Mouse (Mus musculus) megakaryocyte progenitor cell, adult 5-6 weeks (primary cell): ENCODE measurements around the gene BC004004. TPM values are rescaled to one million over a fixed set of nuclear protein-coding genes. Genes with fewer than 3 reads are reported as not detected.
A peak's percentile ranks its signal among the peaks of the same experiment; 100 is the strongest.
"Not testable (repeated sequence)": the region's sequence is repeated elsewhere in the genome, so short reads cannot be mapped to it uniquely, and the experiment has no call there.

Experiments used
- ATAC-seq: replicated peaks from 2 replicates; pipeline ENCODE4 v1.8.0; 2016; ENCODE audit warnings: mild to moderate bottlenecking, moderate TSS enrichment, inconsistent platforms; ENCODE audit not compliant: poor library complexity
- total RNA-seq, 2 experiments: library from RNA; stranded (forward) in 1 of 2; stranded (reverse) in 1 of 2; fragments of 157-497, 149-512 nt in 1 of 2; fragments of 200-1000 nt in 1 of 2; gene quantifications; 2 replicates each; pipeline versions ENCODE4 v1.2.3 to v1.2.4; 2015 to 2017

BC004004 gene
- total RNA-seq, 2 experiments from 2014 or later: 97.7 to 99.2 TPM

DNA sequence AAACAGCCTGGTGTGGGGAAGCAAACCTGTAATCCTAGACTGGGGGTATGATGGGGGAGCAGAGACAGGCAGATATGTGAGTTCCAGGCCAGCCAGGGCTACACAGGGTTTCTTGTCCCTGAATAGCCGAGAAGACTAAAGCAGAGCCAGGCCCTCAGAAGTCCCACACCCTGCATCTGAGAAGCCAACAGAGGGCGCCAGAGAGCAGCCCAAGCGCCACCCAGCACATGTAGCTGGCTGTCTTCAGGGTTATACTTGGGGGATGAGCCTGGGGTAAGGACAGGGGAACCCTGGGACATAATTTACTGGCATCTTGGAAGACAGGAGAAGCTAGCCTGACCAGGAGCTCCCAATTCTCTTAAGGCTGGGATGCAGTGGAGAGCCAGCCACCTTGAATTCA is 9.1 kb upstream of the BC004004 start:
- ATAC-seq: peak; percentile 81

DNA sequence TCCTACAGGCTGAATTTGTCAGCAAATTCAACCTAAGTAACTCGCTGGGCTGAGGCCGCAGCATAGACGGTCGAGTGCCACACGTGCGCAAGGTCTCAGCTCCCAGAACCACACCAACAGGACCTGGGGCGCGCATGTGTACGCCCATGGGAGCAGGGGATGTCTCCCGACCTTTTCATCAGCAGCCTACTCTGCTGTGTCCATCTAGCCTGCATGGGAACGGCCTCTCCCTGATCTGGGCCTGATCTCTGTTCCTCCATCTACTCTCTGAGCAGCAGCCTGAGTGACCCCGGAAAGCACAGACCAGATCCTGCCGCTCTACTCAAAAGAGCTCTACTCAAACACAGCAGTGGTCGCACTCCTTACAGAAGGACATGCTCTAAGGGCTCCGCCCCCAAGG is 8.1 kb upstream of the BC004004 start:
- no peak for ATAC-seq

GRCm38 (mm10) chr17:29261603-29262258 is 6.9 kb upstream of the BC004004 start:
- no peak for ATAC-seq

GRCm38 (mm10) chr17:29262259-29262649 is 6.3 kb upstream of the BC004004 start:
- no peak for ATAC-seq

DNA sequence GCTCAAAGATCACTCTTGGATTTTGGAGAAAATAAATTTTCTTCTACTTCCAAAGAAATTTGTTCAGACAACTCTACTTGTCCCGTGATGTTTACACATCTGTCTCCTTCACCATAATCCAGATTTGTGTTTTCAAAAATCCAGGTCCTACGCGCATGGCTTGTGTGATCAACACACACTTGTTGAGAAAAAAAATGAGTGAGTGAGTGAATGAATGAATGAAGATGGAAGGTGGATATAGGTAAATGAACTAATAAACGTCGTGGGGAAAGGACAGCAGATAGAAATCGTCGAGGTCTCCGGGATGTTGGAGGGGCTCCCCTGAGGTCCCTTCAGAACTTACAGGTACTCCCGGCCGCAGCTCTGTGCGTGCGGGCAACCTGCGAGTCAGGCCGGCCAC is 5.2 kb upstream of the BC004004 start:
- ATAC-seq: peak; percentile 1; the same call in 1 of the 2 replicates

- peak; percentile 56 for ATAC-seq
Observed at GRCm38 (mm10) chr17:29263840-29264633, 4.6 kb upstream of the BC004004 start, which contains the start of gene Ppil1. Ppil1 (minus strand) TSS chr17:29264186.

DNA sequence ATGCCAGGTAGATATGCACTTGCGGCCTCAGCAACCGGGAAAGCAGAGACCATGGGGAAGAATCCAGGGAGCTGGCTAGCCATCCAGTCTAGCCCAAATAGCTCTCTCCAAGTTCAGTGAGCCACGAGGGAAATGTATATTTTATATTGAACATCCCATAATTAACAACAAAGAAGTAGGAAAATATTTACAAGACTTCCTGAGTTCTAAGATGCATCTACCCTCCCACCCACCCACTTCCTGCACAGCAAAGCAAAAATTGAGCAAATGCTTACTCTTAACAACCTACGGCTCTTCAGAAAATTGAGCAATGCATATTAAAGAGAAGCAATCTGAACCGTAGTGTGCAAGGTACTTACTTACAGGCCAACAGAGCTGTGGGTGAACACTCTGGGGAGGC is 3.8 kb upstream of the BC004004 start:
- no peak for ATAC-seq

DNA sequence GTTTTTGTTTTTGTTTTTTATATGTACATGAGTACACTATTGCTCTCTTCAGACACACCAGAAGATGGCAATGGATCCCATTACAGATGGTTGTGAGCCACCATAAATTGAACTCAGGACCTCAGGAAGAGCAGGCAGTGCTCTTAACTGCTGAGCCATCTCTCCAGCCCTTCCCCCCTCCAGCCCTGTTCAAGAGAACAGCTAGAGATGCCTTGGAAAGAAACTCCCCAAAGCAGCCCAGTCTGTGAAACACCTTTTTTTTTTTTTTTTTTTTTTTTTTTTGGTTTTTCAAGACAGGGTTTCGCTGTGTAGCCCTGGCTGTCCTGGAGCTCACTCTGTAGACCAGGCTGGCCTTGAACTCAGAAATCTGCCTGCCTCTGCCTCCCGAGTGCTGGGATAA is 1.5 kb upstream of the BC004004 start:
- not testable (repeated sequence) for ATAC-seq

- no peak for ATAC-seq
Observed at GRCm38 (mm10) chr17:29267931-29268681, 482 bp upstream of the BC004004 start.

DNA sequence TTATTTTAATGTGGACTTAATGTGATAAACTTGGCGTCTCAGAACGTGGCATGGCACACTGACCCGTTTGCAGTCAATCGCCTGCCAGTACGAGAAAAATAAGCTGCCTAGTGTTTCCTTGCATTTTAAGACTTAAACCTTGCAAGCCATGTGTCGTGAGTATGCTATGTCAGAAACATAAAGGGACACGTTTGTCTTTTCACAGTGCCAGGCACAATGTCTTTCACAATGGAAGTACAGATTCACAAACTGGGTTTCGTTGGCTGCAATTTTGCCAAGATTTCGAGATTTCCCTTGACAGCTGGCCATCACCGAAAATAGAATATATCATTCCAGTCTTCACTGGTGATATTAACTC is 740 bp downstream of the BC004004 start:
- ATAC-seq: no peak

DNA sequence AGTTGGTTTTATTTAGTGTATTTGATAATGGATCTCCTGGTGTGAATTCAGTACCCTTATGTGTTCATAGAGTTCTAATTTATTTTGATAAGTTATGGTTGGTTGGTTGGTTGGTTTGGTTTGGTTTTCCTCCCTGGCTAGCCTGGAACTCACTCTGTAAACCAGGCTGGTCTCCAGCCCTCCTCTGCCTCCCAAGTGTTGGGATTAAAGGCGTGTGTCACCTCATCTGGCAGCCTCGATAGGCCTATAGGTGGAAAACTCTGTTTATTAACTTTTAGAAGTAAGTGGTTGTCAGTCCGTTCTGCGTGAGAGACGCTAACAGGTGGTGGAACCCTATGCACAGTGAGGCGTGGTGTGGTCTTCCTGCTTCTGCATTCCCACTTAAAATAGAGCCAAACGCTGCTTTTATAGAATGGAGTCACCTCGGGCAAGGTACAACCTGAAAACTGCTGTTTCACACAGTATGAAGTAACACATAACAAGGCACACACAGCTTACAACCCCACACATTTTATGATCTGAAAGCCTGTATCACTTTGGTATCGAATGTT is 1.6 kb downstream of the BC004004 start:
- no peak for ATAC-seq

DNA sequence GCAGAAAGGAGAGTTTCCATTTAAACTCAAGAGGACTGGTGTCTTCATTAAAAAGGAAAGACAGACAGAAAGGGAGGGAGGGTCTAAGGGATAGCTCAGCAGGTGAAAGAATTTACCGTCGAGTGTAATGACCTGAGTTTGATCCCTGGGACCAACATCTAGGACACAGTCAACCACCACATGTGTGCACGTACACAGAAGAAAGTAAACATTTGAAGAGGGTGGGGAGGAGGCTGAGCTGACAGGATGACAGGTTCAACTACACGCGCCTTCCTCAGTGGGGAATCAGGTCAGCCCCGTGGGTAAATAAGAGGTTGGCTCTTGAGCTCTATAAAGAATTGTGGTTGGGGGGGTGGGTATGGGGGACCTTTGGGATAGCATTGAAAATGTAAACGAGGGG is 4.6 kb downstream of the BC004004 start:
- ATAC-seq: no peak

DNA sequence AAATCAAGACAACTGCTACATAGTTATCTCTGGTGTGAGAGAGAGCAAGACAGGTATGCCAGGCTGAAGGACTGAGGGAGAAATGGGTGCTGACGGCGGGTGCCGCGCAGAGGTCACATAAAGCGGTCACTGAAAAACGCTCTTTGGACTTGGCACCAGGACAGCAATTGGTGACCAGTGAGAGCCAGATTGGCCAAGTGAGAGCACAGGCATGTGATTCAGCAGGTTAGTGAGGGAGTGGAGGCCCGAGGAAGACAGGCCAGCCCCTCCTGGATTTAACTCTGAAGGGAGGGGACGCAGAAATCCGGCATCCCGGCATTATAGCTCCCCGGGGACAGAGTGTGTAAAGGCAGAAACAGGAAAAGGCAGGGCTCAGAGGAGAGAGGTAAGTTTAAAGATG is 5.3 kb downstream of the BC004004 start:
- no peak for ATAC-seq

DNA sequence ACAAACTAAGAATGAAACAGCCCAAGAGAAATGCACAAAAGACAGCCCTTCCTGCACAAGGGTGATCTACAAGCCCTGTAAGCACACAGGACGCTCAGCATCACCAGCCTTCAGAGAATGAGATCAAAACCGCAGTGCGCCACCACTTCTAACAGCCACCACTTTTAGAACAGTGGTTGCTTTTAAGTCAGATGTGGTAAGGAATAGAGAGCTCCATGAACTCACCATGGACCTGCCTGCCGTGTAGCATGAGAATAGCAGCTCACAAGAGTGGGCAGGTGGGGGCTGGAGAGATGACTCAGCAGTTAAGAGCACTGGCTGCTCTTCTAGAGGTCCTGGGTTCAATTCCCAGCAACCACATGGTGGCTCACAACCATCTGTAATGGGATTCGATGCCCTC is 11.8 kb downstream of the BC004004 start:
- no peak for ATAC-seq

- no peak for ATAC-seq
Observed at GRCm38 (mm10) chr17:29281541-29281940, 13.0 kb downstream of the BC004004 start.

GRCm38 (mm10) chr17:29282216-29282952 is 13.8 kb downstream of the BC004004 start:
- no peak for ATAC-seq

- no peak for ATAC-seq
Observed at GRCm38 (mm10) chr17:29291793-29292192, 23.2 kb downstream of the BC004004 start.

GRCm38 (mm10) chr17:29292996-29293395 is 24.4 kb downstream of the BC004004 start:
- no peak for ATAC-seq

- ATAC-seq: no peak
Observed at GRCm38 (mm10) chr17:29293807-29294605, 25.4 kb downstream of the BC004004 start.

DNA sequence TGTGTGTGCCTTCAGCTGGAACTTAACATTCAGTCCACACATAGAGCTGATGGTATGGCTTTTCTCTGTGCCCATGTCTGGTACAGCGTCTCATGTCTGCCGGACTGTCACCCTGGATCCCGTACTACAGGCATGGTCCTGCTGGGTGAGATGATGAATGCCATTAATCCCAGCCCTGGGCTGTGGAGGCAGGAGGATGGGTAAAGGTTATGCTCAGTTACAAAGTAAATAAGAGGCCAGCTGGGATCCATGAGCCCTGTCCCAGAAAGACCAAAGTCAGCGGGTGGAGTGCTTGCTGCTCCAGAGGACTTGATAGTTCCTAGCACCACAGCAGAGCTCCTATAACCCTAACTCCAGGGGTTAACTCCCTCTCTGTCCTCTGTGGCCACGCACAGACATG is 27.2 kb downstream of the BC004004 start:
- ATAC-seq: no peak
